Mouse (Mus musculus): ENCODE measurements at regions not wholly inside any gene's neighbourhood (a gene's known extent, or its start where the extent isn't known, plus 50 kb on each side); places are given as distances from the start of the nearest gene placed in this dataset.

DNA sequence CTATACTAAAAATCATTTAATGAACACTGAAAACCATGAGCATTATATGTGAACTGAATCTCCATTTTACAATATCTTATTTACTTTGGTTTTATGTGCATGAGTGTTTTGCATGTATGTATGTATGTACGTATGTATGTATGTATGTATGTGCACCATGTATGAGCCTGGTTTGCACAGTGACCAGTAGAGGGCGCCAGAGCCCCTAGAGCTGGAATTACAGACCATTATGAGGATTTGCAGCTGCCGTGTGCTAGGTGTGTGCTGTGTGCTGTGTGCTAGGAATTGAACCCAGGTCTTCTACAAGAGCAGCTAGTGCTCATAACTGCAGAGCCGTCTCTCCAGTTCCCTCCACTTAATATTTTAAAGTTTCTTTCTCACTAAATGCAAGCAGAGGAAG is 147.5 kb upstream of the Gm6657 start:
- Histone ChIP-seq H3K4me2 (ENCODE audit: low read length) (no peak overlapping the region), H3K9ac (ENCODE audit: low read length) (no peak overlapping the region), H3K36me3 (ENCODE audit: control insufficient read depth, insufficient read depth, low read length) (no peaks in the 10 kb centered on the region), H3K4me1 (ENCODE audit: control insufficient read depth in 2 of 2, insufficient read depth in 2 of 2, low read length in 2 of 2) (0 out of 4 replicates have a peak, but pooled peaks cover 0 to 3% of the 10 kb centered on the region in 2 experiments), H3K9me3 (ENCODE audit: control insufficient read depth, low read length) (0 out of 2 replicates have a peak, but pooled peaks cover 3% of the 10 kb centered on the region), H3K27ac (replicated peaks in 1 of 2; ENCODE audit: control insufficient read depth in 1 of 2, insufficient read depth in 1 of 2, low read depth in 2 of 2, low read length in 2 of 2) (no peak overlapping the region), H3K27me3 (ENCODE audit: control insufficient read depth, insufficient read depth, low read length) (no peaks in the 10 kb centered on the region), H3K4me3 (ENCODE audit: control insufficient read depth in 1 of 2, insufficient read depth in 1 of 2, low read depth in 1 of 2, low read length in 2 of 2) (no peak overlapping the region)
- ATAC-seq (ENCODE audit: insufficient number of reproducible peaks, insufficient read depth, low FRiP score, low read depth), result no peak
- 79% methylated on average over 4 of the region's 4 CpGs for WGBS

DNA sequence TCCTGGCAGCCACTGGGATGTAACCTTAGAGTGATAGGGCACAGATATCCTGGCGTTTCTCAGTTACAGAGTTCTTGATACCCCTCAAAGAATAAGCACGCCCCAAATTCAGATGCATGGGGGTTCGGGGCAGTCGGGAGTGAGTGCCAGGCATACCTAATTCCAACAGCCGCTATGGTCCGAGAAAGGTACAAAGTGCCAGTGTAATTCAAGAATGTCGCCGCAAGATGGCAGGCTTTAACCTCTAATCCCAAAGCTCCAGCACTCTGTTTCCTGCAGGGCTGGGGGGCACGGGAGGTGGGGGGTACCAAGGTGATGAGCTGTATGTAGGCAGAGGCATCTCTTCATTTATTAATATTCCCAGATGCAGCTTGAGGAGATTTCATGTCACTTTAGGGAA is 138.1 kb upstream of the Gm6657 start:
- Histone ChIP-seq H3K9me3 (ENCODE audit: control insufficient read depth, low read length) (no peaks in the 10 kb centered on the region), H3K27me3 (ENCODE audit: control insufficient read depth, insufficient read depth, low read length) (peaks cover 6% of the 10 kb centered on the region), H3K4me3 (ENCODE audit: control insufficient read depth in 1 of 2, insufficient read depth in 1 of 2, low read depth in 1 of 2, low read length in 2 of 2) (no peak overlapping the region), H3K4me2 (ENCODE audit: low read length) (peak overlapping the region; percentile 45; the same call in 1 of the 2 replicates), H3K36me3 (ENCODE audit: control insufficient read depth, insufficient read depth, low read length) (no peaks in the 10 kb centered on the region), H3K27ac (replicated peaks in 1 of 2; ENCODE audit: control insufficient read depth in 1 of 2, insufficient read depth in 1 of 2, low read depth in 2 of 2, low read length in 2 of 2) (no peak overlapping the region), H3K9ac (ENCODE audit: low read length) (no peak overlapping the region), H3K4me1 (ENCODE audit: control insufficient read depth in 2 of 2, insufficient read depth in 2 of 2, low read length in 2 of 2) (no peaks in the 10 kb centered on the region)
- no peak for ATAC-seq (ENCODE audit: insufficient number of reproducible peaks, insufficient read depth, low FRiP score, low read depth)
- under 1% methylated on average over 9 of the region's 9 CpGs for WGBS

DNA sequence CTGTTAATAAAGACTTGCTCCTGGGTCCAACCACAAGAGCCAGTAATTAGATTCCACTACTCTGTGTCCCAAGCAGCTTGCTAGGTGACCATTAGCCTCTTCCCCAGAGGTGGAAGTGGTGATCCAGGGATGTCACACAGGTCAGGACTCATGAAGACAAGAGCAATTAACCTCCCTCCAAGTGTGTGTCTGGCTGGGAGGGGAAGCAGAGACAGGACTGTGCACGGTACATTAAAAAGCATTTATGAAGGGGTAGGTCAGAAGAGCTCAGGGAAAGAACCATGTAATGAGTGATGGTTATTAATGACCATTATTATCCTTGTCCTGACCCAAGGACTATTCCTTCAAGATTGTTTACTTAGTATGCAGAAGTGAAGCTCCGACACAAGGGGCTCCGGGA is 136.9 kb upstream of the Gm6657 start:
- no peak overlapping the region for H3K4me2 ChIP-seq (ENCODE audit: low read length)
- H3K27me3 ChIP-seq (ENCODE audit: control insufficient read depth, insufficient read depth, low read length), result peaks cover 6% of the 10 kb centered on the region
- 79% methylated on average over 3 of the region's 3 CpGs for WGBS

DNA sequence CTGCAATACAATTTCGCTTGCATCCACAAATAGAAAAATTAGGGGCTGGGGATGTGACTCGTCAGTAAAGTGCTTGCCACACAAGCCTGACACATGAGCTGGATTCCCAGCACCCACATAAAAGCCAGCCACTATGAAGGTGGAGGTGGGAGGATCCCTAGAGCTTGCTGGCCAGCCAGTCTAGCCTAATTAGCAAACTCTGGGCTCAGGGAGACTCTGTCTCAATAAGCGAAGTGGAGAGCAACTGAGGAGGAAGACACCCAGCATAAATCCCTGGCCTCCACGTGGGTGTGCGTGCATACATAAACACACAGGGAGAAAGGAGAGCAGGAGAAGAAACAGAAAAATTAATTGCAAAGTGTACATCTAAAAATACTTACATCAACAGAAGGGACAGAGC is 134.1 kb upstream of the Gm6657 start:
- Histone ChIP-seq H3K4me1 (ENCODE audit: control insufficient read depth in 2 of 2, insufficient read depth in 2 of 2, low read length in 2 of 2) (no peaks in the 10 kb centered on the region), H3K9ac (ENCODE audit: low read length) (no peak overlapping the region), H3K4me3 (ENCODE audit: control insufficient read depth in 1 of 2, insufficient read depth in 1 of 2, low read depth in 1 of 2, low read length in 2 of 2) (no peak overlapping the region), H3K27ac (replicated peaks in 1 of 2; ENCODE audit: control insufficient read depth in 1 of 2, insufficient read depth in 1 of 2, low read depth in 2 of 2, low read length in 2 of 2) (no peak overlapping the region), H3K4me2 (ENCODE audit: low read length) (no peak overlapping the region), H3K36me3 (ENCODE audit: control insufficient read depth, insufficient read depth, low read length) (no peaks in the 10 kb centered on the region), H3K9me3 (ENCODE audit: control insufficient read depth, low read length) (no peaks in the 10 kb centered on the region), H3K27me3 (ENCODE audit: control insufficient read depth, insufficient read depth, low read length) (peaks cover 6% of the 10 kb centered on the region)
- no peak for ATAC-seq (ENCODE audit: insufficient number of reproducible peaks, insufficient read depth, low FRiP score, low read depth)
- WGBS, result 56% methylated on average over 5 of the region's 5 CpGs

More for the DNA sequence above, 136.9 kb upstream of the Gm6657 start:
- Histone ChIP-seq H3K36me3 (ENCODE audit: control insufficient read depth, insufficient read depth, low read length) (no peaks in the 10 kb centered on the region), H3K9me3 (ENCODE audit: control insufficient read depth, low read length) (no peaks in the 10 kb centered on the region), H3K27ac (replicated peaks in 1 of 2; ENCODE audit: control insufficient read depth in 1 of 2, insufficient read depth in 1 of 2, low read depth in 2 of 2, low read length in 2 of 2) (no peak overlapping the region), H3K4me3 (ENCODE audit: control insufficient read depth in 1 of 2, insufficient read depth in 1 of 2, low read depth in 1 of 2, low read length in 2 of 2) (no peak overlapping the region), H3K9ac (ENCODE audit: low read length) (no peak overlapping the region), H3K4me1 (ENCODE audit: control insufficient read depth in 2 of 2, insufficient read depth in 2 of 2, low read length in 2 of 2) (no peaks in the 10 kb centered on the region)
- ATAC-seq (ENCODE audit: insufficient number of reproducible peaks, insufficient read depth, low FRiP score, low read depth), result no peak

DNA sequence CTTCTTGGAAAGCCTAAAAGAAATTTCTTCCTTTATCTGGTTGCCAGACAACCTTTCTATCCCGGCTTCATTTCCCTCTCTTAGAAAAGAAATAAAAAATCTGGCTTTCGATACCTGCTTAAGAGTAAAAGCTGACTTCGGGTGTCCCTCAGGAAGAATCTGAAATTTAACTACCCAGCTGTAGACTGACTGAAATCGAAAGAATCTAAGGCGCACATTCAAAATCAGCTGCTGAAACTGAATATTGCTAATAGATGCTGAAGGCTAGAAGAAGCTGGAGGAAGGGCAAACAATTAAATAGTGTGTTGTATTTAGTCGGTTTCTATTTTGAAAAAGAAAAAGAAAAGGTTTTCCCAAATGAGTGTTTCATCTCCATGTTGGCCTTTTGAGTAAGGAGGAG is 128.0 kb upstream of the Gm6657 start:
- H3K36me3 ChIP-seq (ENCODE audit: control insufficient read depth, insufficient read depth, low read length), result no peaks in the 10 kb centered on the region
- no peak for ATAC-seq (ENCODE audit: insufficient number of reproducible peaks, insufficient read depth, low FRiP score, low read depth)
- H3K4me1 ChIP-seq (ENCODE audit: control insufficient read depth in 2 of 2, insufficient read depth in 2 of 2, low read length in 2 of 2), result no peaks in the 10 kb centered on the region
- H3K27ac ChIP-seq (replicated peaks in 1 of 2; ENCODE audit: control insufficient read depth in 1 of 2, insufficient read depth in 1 of 2, low read depth in 2 of 2, low read length in 2 of 2), result no peak overlapping the region
- H3K9ac ChIP-seq (ENCODE audit: low read length), result no peak overlapping the region
- H3K4me3 ChIP-seq (ENCODE audit: control insufficient read depth in 1 of 2, insufficient read depth in 1 of 2, low read depth in 1 of 2, low read length in 2 of 2), result no peak overlapping the region
- H3K9me3 ChIP-seq (ENCODE audit: control insufficient read depth, low read length), result no peaks in the 10 kb centered on the region
- H3K27me3 ChIP-seq (ENCODE audit: control insufficient read depth, insufficient read depth, low read length), result no peaks in the 10 kb centered on the region
- WGBS, result 86% methylated on average over 6 of the region's 6 CpGs
- H3K4me2 ChIP-seq (ENCODE audit: low read length), result no peak overlapping the region

DNA sequence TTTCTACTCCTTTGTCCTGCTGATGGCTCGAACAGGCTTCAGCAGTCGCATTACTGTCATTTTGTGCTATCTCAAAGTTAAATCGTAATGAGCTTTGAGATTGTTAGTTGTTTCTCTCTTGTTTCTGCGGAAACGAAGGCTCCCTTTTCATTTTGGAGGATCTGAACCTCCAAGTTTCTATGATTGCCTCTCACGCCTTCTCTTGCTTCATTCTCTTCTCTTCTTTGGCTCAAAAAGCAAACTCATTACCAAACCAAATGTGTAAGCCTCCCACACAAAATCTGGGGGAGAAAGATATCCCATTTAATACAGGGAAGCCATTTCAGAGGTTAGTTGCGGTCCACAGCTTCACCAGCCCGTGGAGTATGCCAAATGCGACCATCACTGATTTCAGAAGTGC is 121.1 kb upstream of the Gm6657 start:
- Histone ChIP-seq H3K9ac (ENCODE audit: low read length) (no peak overlapping the region), H3K4me2 (ENCODE audit: low read length) (no peak overlapping the region), H3K36me3 (ENCODE audit: control insufficient read depth, insufficient read depth, low read length) (no peaks in the 10 kb centered on the region), H3K27ac (replicated peaks in 1 of 2; ENCODE audit: control insufficient read depth in 1 of 2, insufficient read depth in 1 of 2, low read depth in 2 of 2, low read length in 2 of 2) (no peak overlapping the region), H3K27me3 (ENCODE audit: control insufficient read depth, insufficient read depth, low read length) (no peaks in the 10 kb centered on the region), H3K9me3 (ENCODE audit: control insufficient read depth, low read length) (no peaks in the 10 kb centered on the region), H3K4me3 (ENCODE audit: control insufficient read depth in 1 of 2, insufficient read depth in 1 of 2, low read depth in 1 of 2, low read length in 2 of 2) (no peak overlapping the region), H3K4me1 (ENCODE audit: control insufficient read depth in 2 of 2, insufficient read depth in 2 of 2, low read length in 2 of 2) (peaks cover 4% of the 10 kb centered on the region in 2 experiments; a peak in 1 of 4 replicates)
- 80% methylated on average over 9 of the region's 9 CpGs for WGBS
- no peak for ATAC-seq (ENCODE audit: insufficient number of reproducible peaks, insufficient read depth, low FRiP score, low read depth)

DNA sequence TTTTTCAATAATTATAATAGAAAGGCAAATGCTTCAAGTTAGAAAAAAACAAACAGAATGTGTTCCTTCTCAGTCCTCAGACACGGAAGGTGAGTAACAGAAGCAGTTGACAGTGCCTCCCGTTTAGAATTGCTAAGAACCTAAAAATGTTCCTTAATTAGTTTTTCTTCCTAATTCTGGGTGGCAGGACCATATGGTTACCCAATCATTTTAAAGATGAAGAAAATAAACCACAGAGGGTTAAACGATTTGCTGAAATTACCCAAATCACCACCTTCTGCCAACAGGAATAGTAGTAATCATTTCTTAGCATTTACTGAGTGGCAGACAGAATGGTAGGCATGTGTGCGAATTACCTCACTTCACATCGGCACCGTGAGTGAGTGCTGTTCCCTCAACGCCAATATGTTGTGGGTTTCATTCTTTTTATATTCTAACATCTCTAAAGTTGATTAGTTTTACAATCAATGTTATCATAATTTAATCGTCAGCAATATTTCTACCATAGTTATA is 119.7 kb upstream of the Gm6657 start:
- Histone ChIP-seq H3K4me2 (ENCODE audit: low read length) (no peak overlapping the region), H3K27ac (replicated peaks in 1 of 2; ENCODE audit: control insufficient read depth in 1 of 2, insufficient read depth in 1 of 2, low read depth in 2 of 2, low read length in 2 of 2) (no peak overlapping the region), H3K36me3 (ENCODE audit: control insufficient read depth, insufficient read depth, low read length) (no peaks in the 10 kb centered on the region), H3K4me1 (ENCODE audit: control insufficient read depth in 2 of 2, insufficient read depth in 2 of 2, low read length in 2 of 2) (peaks cover 4 to 6% of the 10 kb centered on the region in 2 experiments; a peak in 2 of 4 replicates), H3K4me3 (ENCODE audit: control insufficient read depth in 1 of 2, insufficient read depth in 1 of 2, low read depth in 1 of 2, low read length in 2 of 2) (no peak overlapping the region), H3K9ac (ENCODE audit: low read length) (no peak overlapping the region), H3K9me3 (ENCODE audit: control insufficient read depth, low read length) (no peaks in the 10 kb centered on the region), H3K27me3 (ENCODE audit: control insufficient read depth, insufficient read depth, low read length) (no peaks in the 10 kb centered on the region)
- WGBS, result 85% methylated on average over 8 of the region's 8 CpGs
- no peak for ATAC-seq (ENCODE audit: insufficient number of reproducible peaks, insufficient read depth, low FRiP score, low read depth)

DNA sequence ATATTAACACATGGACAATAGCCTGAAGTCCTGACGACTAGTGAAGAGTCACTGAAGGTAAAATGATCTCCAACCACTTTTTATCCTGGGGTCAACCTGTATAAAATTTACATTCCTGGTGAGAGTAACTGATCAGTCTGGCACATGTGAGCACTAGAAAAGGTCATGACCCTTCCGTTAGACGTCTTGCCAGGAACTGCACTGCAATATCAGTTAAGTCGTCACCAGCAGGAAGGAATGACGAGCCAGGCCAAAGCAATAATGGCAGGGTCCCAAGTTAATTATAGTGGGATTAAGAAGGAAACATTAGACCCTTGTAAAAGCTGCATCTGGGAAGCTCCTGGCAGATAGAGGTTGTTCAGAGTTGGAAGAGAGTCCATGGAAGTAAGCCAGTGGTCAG is 116.8 kb upstream of the Gm6657 start:
- WGBS, result 28% methylated on average over 5 of the region's 5 CpGs
- no peaks in the 10 kb centered on the region for H3K36me3 ChIP-seq (ENCODE audit: control insufficient read depth, insufficient read depth, low read length)
- H3K27ac ChIP-seq (replicated peaks in 1 of 2; ENCODE audit: control insufficient read depth in 1 of 2, insufficient read depth in 1 of 2, low read depth in 2 of 2, low read length in 2 of 2), result no peak overlapping the region
- no peak overlapping the region for H3K4me3 ChIP-seq (ENCODE audit: control insufficient read depth in 1 of 2, insufficient read depth in 1 of 2, low read depth in 1 of 2, low read length in 2 of 2)
- ATAC-seq (ENCODE audit: insufficient number of reproducible peaks, insufficient read depth, low FRiP score, low read depth), result no peak
- no peak overlapping the region for H3K9ac ChIP-seq (ENCODE audit: low read length)
- H3K27me3 ChIP-seq (ENCODE audit: control insufficient read depth, insufficient read depth, low read length), result no peaks in the 10 kb centered on the region
- H3K4me1 ChIP-seq (ENCODE audit: control insufficient read depth in 2 of 2, insufficient read depth in 2 of 2, low read length in 2 of 2), result peaks cover 6 to 9% of the 10 kb centered on the region in 2 experiments; a peak in 3 of 4 replicates
- no peaks in the 10 kb centered on the region for H3K9me3 ChIP-seq (ENCODE audit: control insufficient read depth, low read length)
- H3K4me2 ChIP-seq (ENCODE audit: low read length), result no peak overlapping the region
